Mouse (Mus musculus): ENCODE data around the gene Hsf5. TPM values are rescaled to one million over a fixed set of nuclear protein-coding genes. Genes with fewer than 3 reads are reported as not detected.

Hsf5 gene
- polyA plus RNA-seq, 1 experiment from 2014 or later, result 0.31 TPM

GRCm38 (mm10) chr11:87687246-87688225, 70.6 kb downstream of the Hsf5 start:
- H3K27ac ChIP-seq (ENCODE audit: low read depth, low read length), result no peak overlapping the region
- no peak overlapping the region for H3K4me3 ChIP-seq (ENCODE audit: low read depth, low read length)
- H3K4me2 ChIP-seq, result no peak overlapping the region
- 79% methylated on average over 15 of the region's 15 CpGs for WGBS
- no peak for ATAC-seq (ENCODE audit: low FRiP score)
- DNase-seq (ENCODE audit: low spot score, missing footprints), result peak; percentile 51
- H3K9ac ChIP-seq (ENCODE audit: low read length), result no peak overlapping the region
- no peaks in the 10 kb centered on the region for H3K4me1 ChIP-seq (ENCODE audit: control insufficient read depth, insufficient read depth, low read length)
- H3K9me3 ChIP-seq (ENCODE audit: control insufficient read depth, low read length), result no peaks in the 10 kb centered on the region
- no peaks in the 10 kb centered on the region for H3K36me3 ChIP-seq (ENCODE audit: control insufficient read depth, insufficient read depth, low read length)
- H3K27me3 ChIP-seq (ENCODE audit: control insufficient read depth, insufficient read depth, low read length), result no peaks in the 10 kb centered on the region

GRCm38 (mm10) chr11:87688478-87689203, 71.7 kb downstream of the Hsf5 start:
- WGBS, result 91% methylated on average over 11 of the region's 11 CpGs
- no peak for ATAC-seq (ENCODE audit: low FRiP score)
- DNase-seq (ENCODE audit: low spot score, missing footprints), result peak; percentile 17
- Histone ChIP-seq H3K9me3 (ENCODE audit: control insufficient read depth, low read length) (no peaks in the 10 kb centered on the region), H3K36me3 (ENCODE audit: control insufficient read depth, insufficient read depth, low read length) (no peaks in the 10 kb centered on the region), H3K27me3 (ENCODE audit: control insufficient read depth, insufficient read depth, low read length) (no peaks in the 10 kb centered on the region), H3K4me2 (no peak overlapping the region), H3K4me3 (ENCODE audit: low read depth, low read length) (no peak overlapping the region), H3K4me1 (ENCODE audit: control insufficient read depth, insufficient read depth, low read length) (no peaks in the 10 kb centered on the region), H3K9ac (ENCODE audit: low read length) (no peak overlapping the region), H3K27ac (ENCODE audit: low read depth, low read length) (no peak overlapping the region)

- Histone ChIP-seq H3K4me2 (no peak overlapping the region), H3K27ac (ENCODE audit: low read depth, low read length) (no peak overlapping the region), H3K27me3 (ENCODE audit: control insufficient read depth, insufficient read depth, low read length) (no peaks in the 10 kb centered on the region), H3K36me3 (ENCODE audit: control insufficient read depth, insufficient read depth, low read length) (no peaks in the 10 kb centered on the region), H3K9ac (ENCODE audit: low read length) (no peak overlapping the region), H3K4me1 (ENCODE audit: control insufficient read depth, insufficient read depth, low read length) (no peaks in the 10 kb centered on the region), H3K9me3 (ENCODE audit: control insufficient read depth, low read length) (no peaks in the 10 kb centered on the region), H3K4me3 (ENCODE audit: low read depth, low read length) (no peak overlapping the region)
- 70% methylated on average over 7 of the region's 7 CpGs for WGBS
- DNase-seq (ENCODE audit: low spot score, missing footprints), result peak; percentile 66
- no peak for ATAC-seq (ENCODE audit: low FRiP score)
These were observed 72.4 kb downstream of the Hsf5 start for GRCm38 (mm10) chr11:87689402-87689808.

- ATAC-seq (ENCODE audit: low FRiP score) (no peak), DNase-seq (ENCODE audit: low spot score, missing footprints) (peak; percentile 41)
- Histone ChIP-seq H3K36me3 (ENCODE audit: control insufficient read depth, insufficient read depth, low read length) (no peaks in the 10 kb centered on the region), H3K4me2 (no peak overlapping the region), H3K4me3 (ENCODE audit: low read depth, low read length) (no peak overlapping the region), H3K9ac (ENCODE audit: low read length) (no peak overlapping the region), H3K27me3 (ENCODE audit: control insufficient read depth, insufficient read depth, low read length) (no peaks in the 10 kb centered on the region), H3K9me3 (ENCODE audit: control insufficient read depth, low read length) (no peaks in the 10 kb centered on the region), H3K27ac (ENCODE audit: low read depth, low read length) (no peak overlapping the region), H3K4me1 (ENCODE audit: control insufficient read depth, insufficient read depth, low read length) (no peaks in the 10 kb centered on the region)
- 82% methylated on average over 16 of the region's 16 CpGs for WGBS
These were observed 73.2 kb downstream of the Hsf5 start for GRCm38 (mm10) chr11:87690054-87690740.

- Histone ChIP-seq H3K36me3 (ENCODE audit: control insufficient read depth, insufficient read depth, low read length) (no peaks in the 10 kb centered on the region), H3K4me1 (ENCODE audit: control insufficient read depth, insufficient read depth, low read length) (no peaks in the 10 kb centered on the region), H3K9ac (ENCODE audit: low read length) (no peak overlapping the region), H3K4me3 (ENCODE audit: low read depth, low read length) (no peak overlapping the region), H3K9me3 (ENCODE audit: control insufficient read depth, low read length) (no peaks in the 10 kb centered on the region), H3K4me2 (no peak overlapping the region), H3K27me3 (ENCODE audit: control insufficient read depth, insufficient read depth, low read length) (no peaks in the 10 kb centered on the region), H3K27ac (ENCODE audit: low read depth, low read length) (no peak overlapping the region)
- ATAC-seq (ENCODE audit: low FRiP score), result no peak
- DNase-seq (ENCODE audit: low spot score, missing footprints), result peak; percentile 67
- WGBS, result 88% methylated on average over 14 of the region's 14 CpGs
These were observed 80.2 kb downstream of the Hsf5 start for GRCm38 (mm10) chr11:87697131-87697682.

GRCm38 (mm10) chr11:87698126-87698525, 81.2 kb downstream of the Hsf5 start:
- Histone ChIP-seq H3K36me3 (ENCODE audit: control insufficient read depth, insufficient read depth, low read length) (no peaks in the 10 kb centered on the region), H3K4me3 (ENCODE audit: low read depth, low read length) (no peak overlapping the region), H3K27ac (ENCODE audit: low read depth, low read length) (no peak overlapping the region), H3K4me1 (ENCODE audit: control insufficient read depth, insufficient read depth, low read length) (no peaks in the 10 kb centered on the region), H3K4me2 (no peak overlapping the region), H3K27me3 (ENCODE audit: control insufficient read depth, insufficient read depth, low read length) (no peaks in the 10 kb centered on the region), H3K9ac (ENCODE audit: low read length) (no peak overlapping the region), H3K9me3 (ENCODE audit: control insufficient read depth, low read length) (no peaks in the 10 kb centered on the region)
- DNase-seq (ENCODE audit: low spot score, missing footprints) (no peak), ATAC-seq (ENCODE audit: low FRiP score) (no peak)
- 89% methylated on average over 4 of the region's 4 CpGs for WGBS

DNA sequence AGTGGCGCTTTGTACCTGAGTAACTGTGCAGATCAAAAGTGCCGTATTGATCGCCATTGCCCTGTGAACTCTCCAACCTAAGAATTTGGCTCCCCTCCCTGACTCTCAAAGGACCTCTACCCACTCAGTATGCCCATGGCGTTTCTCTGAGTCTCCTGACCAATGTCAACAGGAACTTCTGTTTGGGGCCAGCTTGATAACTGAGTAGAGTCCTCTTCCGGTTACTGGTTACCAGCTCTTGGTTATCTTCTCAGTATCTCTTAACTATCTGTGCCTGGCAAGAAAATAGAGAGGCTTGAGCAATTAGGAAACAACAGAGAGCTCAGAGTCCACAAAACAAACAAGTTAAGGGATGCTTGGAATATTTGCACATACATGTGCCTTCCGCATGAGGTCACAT, 84.1 kb downstream of the Hsf5 start:
- H3K36me3 ChIP-seq (ENCODE audit: control insufficient read depth, insufficient read depth, low read length), result no peaks in the 10 kb centered on the region
- H3K9ac ChIP-seq (ENCODE audit: low read length), result no peak overlapping the region
- H3K4me1 ChIP-seq (ENCODE audit: control insufficient read depth, insufficient read depth, low read length), result no peaks in the 10 kb centered on the region
- H3K27me3 ChIP-seq (ENCODE audit: control insufficient read depth, insufficient read depth, low read length), result no peaks in the 10 kb centered on the region
- H3K9me3 ChIP-seq (ENCODE audit: control insufficient read depth, low read length), result no peaks in the 10 kb centered on the region
- WGBS, result 91% methylated on average over 6 of the region's 6 CpGs
- no peak for DNase-seq (ENCODE audit: low spot score, missing footprints)
- no peak overlapping the region for H3K4me3 ChIP-seq (ENCODE audit: low read depth, low read length)
- H3K4me2 ChIP-seq, result no peak overlapping the region
- ATAC-seq (ENCODE audit: low FRiP score), result no peak
- H3K27ac ChIP-seq (ENCODE audit: low read depth, low read length), result no peak overlapping the region

- peak; percentile 12 for DNase-seq (ENCODE audit: low spot score, missing footprints)
- no peak overlapping the region for H3K9ac ChIP-seq (ENCODE audit: low read length)
- no peak overlapping the region for H3K27ac ChIP-seq (ENCODE audit: low read depth, low read length)
- no peaks in the 10 kb centered on the region; the same call in 1 of the 2 replicates for H3K4me1 ChIP-seq (ENCODE audit: control insufficient read depth, insufficient read depth, low read length)
- 86% methylated on average over 14 of the region's 14 CpGs for WGBS
- ATAC-seq (ENCODE audit: low FRiP score), result no peak
- H3K36me3 ChIP-seq (ENCODE audit: control insufficient read depth, insufficient read depth, low read length), result no peaks in the 10 kb centered on the region
- no peaks in the 10 kb centered on the region for H3K27me3 ChIP-seq (ENCODE audit: control insufficient read depth, insufficient read depth, low read length)
- H3K4me3 ChIP-seq (ENCODE audit: low read depth, low read length), result no peak overlapping the region
- no peaks in the 10 kb centered on the region for H3K9me3 ChIP-seq (ENCODE audit: control insufficient read depth, low read length)
- H3K4me2 ChIP-seq, result no peak overlapping the region
These were observed 85.1 kb downstream of the Hsf5 start for GRCm38 (mm10) chr11:87701877-87702620.
